Mouse (Mus musculus) liver, embryonic 14.5 days (tissue): ENCODE measurements at regions not wholly inside any gene's neighbourhood (a gene's known extent, or its start where the extent isn't known, plus 50 kb on each side); places are given as distances from the start of the nearest gene placed in this dataset.

Experiments
- ATAC-seq: fragments of 200-750 bp; cut with Nextera tagmentation; 2 replicates; pipeline ENCODE4 v1.8.0; 2017; ENCODE audit warnings: moderate number of reproducible peaks, mild to moderate bottlenecking, moderate library complexity; ENCODE audit not compliant: insufficient read depth
- DNase-seq, 3 experiments: peaks; one replicate each; pipeline ENCODE4 v3.0.0-alpha.2; 2012 to 2013; ENCODE audit warnings: low read depth in 3 of 3, low spot score in 3 of 3
- H3K27ac ChIP-seq: fragments of 300-500 bp; sonication (generic); 2 replicates; pipeline ENCODE4 v1.5.1; 2014; ENCODE audit warnings: moderate library complexity, mild to moderate bottlenecking, control low read depth, inconsistent platforms
- H3K27me3 ChIP-seq: fragments of 300-500 bp; sonication (generic); 2 replicates; pipeline ENCODE4 v1.6.1; 2014; ENCODE audit warnings: mild to moderate bottlenecking, low read length, moderate library complexity; ENCODE audit not compliant: control insufficient read depth, insufficient read depth
- H3K36me3 ChIP-seq: fragments of 300-500 bp; sonication (generic); replicated peaks from 2 replicates; pipeline ENCODE4 v1.6.1; 2014; ENCODE audit warnings: low read depth; ENCODE audit not compliant: control insufficient read depth, insufficient read depth
- H3K4me1 ChIP-seq, 2 experiments: fragments of 200-500 bp in 1 of 2; fragments of 300-500 bp in 1 of 2; sonication (generic) in 1 of 2; replicated peaks; 2 replicates each; pipeline ENCODE4 v1.6.1; 2012 to 2014; ENCODE audit warnings: antibody characterized with exemption in 1 of 2, inconsistent platforms in 1 of 2, low read length in 1 of 2; ENCODE audit not compliant: control insufficient read depth in 2 of 2, insufficient read depth in 2 of 2
- H3K4me2 ChIP-seq: fragments of 300-500 bp; sonication (generic); 2 replicates; pipeline ENCODE4 v1.6.1; 2014; ENCODE audit warnings: low read depth, mild to moderate bottlenecking, control low read depth, moderate library complexity
- H3K4me3 ChIP-seq, 2 experiments: fragments of 200-500 bp in 1 of 2; fragments of 300-500 bp in 1 of 2; sonication (generic) in 1 of 2; 2 replicates each; pipeline ENCODE4 v1.5.1; 2012 to 2014; ENCODE audit warnings: low read depth in 2 of 2, low read length in 2 of 2, mild to moderate bottlenecking in 2 of 2, control low read depth in 1 of 2, inconsistent platforms in 1 of 2, moderate library complexity in 1 of 2; ENCODE audit not compliant: insufficient read depth in 1 of 2
- H3K9ac ChIP-seq: fragments of 300-500 bp; sonication (generic); replicated peaks from 2 replicates; pipeline ENCODE4 v1.6.1; 2014; ENCODE audit warnings: mild to moderate bottlenecking, control low read depth, moderate library complexity
- H3K9me3 ChIP-seq: fragments of 300-500 bp; sonication (generic); 2 replicates; pipeline ENCODE4 v1.6.1; 2016; ENCODE audit warnings: low read length, mixed read lengths; ENCODE audit not compliant: control insufficient read depth
- CTCF ChIP-seq: IDR thresholded peaks from 2 replicates; pipeline ENCODE4 v1.5.1; 2016; ENCODE audit warnings: antibody characterized with exemption, low read depth, control low read depth
- EP300 ChIP-seq: IDR thresholded peaks from 2 replicates; pipeline ENCODE4 v1.6.1; 2016; ENCODE audit warnings: antibody characterized with exemption, low read depth
- WGBS: fragments of 180-500 bp; shearing (Covaris S2); extraction: QIAGEN DNeasy Blood & Tissue Kit; methylation state at CpG from one replicate; pipeline ENCODE4 v1.1.7; 2014; ENCODE audit not compliant: insufficient replicate concordance; 5-methylcytosine and 5-hydroxymethylcytosine counted together

GRCm38 (mm10) chr6:98118355-98119150 is 224.0 kb downstream of the Gm765 start:
- Histone ChIP-seq H3K27ac (no peak overlapping the region), H3K4me3 (no peak overlapping the region), H3K9ac (no peak overlapping the region), H3K9me3 (no peaks in the 10 kb centered on the region), H3K36me3 (no peaks in the 10 kb centered on the region), H3K27me3 (no peaks in the 10 kb centered on the region), H3K4me1 (0 out of 4 replicates have a peak, but pooled peaks cover 0 to 2% of the 10 kb centered on the region in 2 experiments), H3K4me2 (no peak overlapping the region)
- WGBS: 55% methylated on average over 9 of the region's 9 CpGs
- TF ChIP-seq EP300 (no peak), CTCF (no peak)
- DNase-seq: no peak
- ATAC-seq: no peak

GRCm38 (mm10) chr6:98114327-98115134 is 228.0 kb downstream of the Gm765 start:
- ATAC-seq (no peak), DNase-seq (no peak)
- H3K4me2 ChIP-seq: no peak overlapping the region
- H3K4me3 ChIP-seq: no peak overlapping the region
- H3K27ac ChIP-seq: no peak overlapping the region
- TF ChIP-seq CTCF (no peak), EP300 (no peak)
- no peaks in the 10 kb centered on the region for H3K36me3 ChIP-seq
- H3K4me1 ChIP-seq: 0 out of 4 replicates have a peak, but pooled peaks cover 0 to 2% of the 10 kb centered on the region in 2 experiments
- H3K9ac ChIP-seq: no peak overlapping the region
- no peaks in the 10 kb centered on the region for H3K27me3 ChIP-seq
- no peaks in the 10 kb centered on the region for H3K9me3 ChIP-seq
- 47% methylated on average over 9 of the region's 9 CpGs for WGBS

- Histone ChIP-seq H3K27me3 (no peaks in the 10 kb centered on the region), H3K36me3 (no peaks in the 10 kb centered on the region), H3K9me3 (no peaks in the 10 kb centered on the region), H3K4me1 (0 out of 4 replicates have a peak, but pooled peaks cover 0 to 2% of the 10 kb centered on the region in 2 experiments), H3K9ac (no peak overlapping the region), H3K4me3 (no peak overlapping the region), H3K4me2 (no peak overlapping the region), H3K27ac (no peak overlapping the region)
- TF ChIP-seq CTCF: no peak
- TF ChIP-seq EP300: no peak
- DNase-seq (no peak), ATAC-seq (no peak)
- 11% methylated on average over 7 of the region's 7 CpGs for WGBS
These were observed 228.8 kb downstream of the Gm765 start for GRCm38 (mm10) chr6:98113708-98114107.

- DNase-seq (no peak), ATAC-seq (no peak)
- 62% methylated on average over 7 of the region's 7 CpGs for WGBS
- Histone ChIP-seq H3K27ac (no peak overlapping the region), H3K4me3 (no peak overlapping the region), H3K4me1 (0 out of 4 replicates have a peak, but pooled peaks cover 0 to 2% of the 10 kb centered on the region in 2 experiments), H3K9me3 (no peaks in the 10 kb centered on the region), H3K9ac (no peak overlapping the region), H3K27me3 (no peaks in the 10 kb centered on the region), H3K36me3 (no peaks in the 10 kb centered on the region), H3K4me2 (no peak overlapping the region)
- TF ChIP-seq EP300 (no peak), CTCF (no peak)
These were observed 229.9 kb downstream of the Gm765 start for GRCm38 (mm10) chr6:98112495-98113115.
